Mouse (Mus musculus): ENCODE measurements at regions not wholly inside any gene's neighbourhood (a gene's known extent, or its start where the extent isn't known, plus 50 kb on each side); places are given as distances from the start of the nearest gene placed in this dataset.

- TF ChIP-seq CTCF (IDR thresholded peaks at IDR 0.05; ENCODE audit: low read depth) (no peak), EP300 (IDR thresholded peaks at IDR 0.05; ENCODE audit: low read depth) (no peak)
Observed at GRCm38 (mm10) chr16:9274583-9275100, 444.7 kb downstream of the 1810013L24Rik start.

Measured in liver, embryonic 14.5 days (tissue).